Mouse (Mus musculus) stomach, embryonic 15.5 days (tissue): Measurements from ENCODE around the gene Irf8. TPM values are rescaled to one million over a fixed set of nuclear protein-coding genes. Genes with fewer than 3 reads are reported as not detected.

Experiments
- ATAC-seq: fragments of 200-750 bp; cut with Nextera tagmentation; 2 replicates; pipeline ENCODE4 v1.8.0; 2017; ENCODE audit warnings: low read depth, moderate number of reproducible peaks, moderate TSS enrichment; ENCODE audit not compliant: insufficient read depth, low FRiP score
- H3K27ac ChIP-seq: fragments of 300-500 bp; sonication (generic); 2 replicates; pipeline ENCODE4 v1.5.1; 2015; ENCODE audit warnings: mild to moderate bottlenecking, inconsistent platforms
- H3K27me3 ChIP-seq: fragments of 300-500 bp; sonication (generic); replicated peaks from 2 replicates; pipeline ENCODE4 v1.6.1; 2015; ENCODE audit warnings: inconsistent platforms
- H3K36me3 ChIP-seq: fragments of 300-500 bp; sonication (generic); 2 replicates; pipeline ENCODE4 v1.6.1; 2015; ENCODE audit warnings: inconsistent platforms
- H3K4me1 ChIP-seq: fragments of 300-500 bp; sonication (generic); 2 replicates; pipeline ENCODE4 v1.6.1; 2015; ENCODE audit warnings: inconsistent platforms
- H3K4me2 ChIP-seq: fragments of 300-500 bp; sonication (generic); 2 replicates; pipeline ENCODE4 v1.6.1; 2015; ENCODE audit warnings: mild to moderate bottlenecking, inconsistent platforms
- H3K4me3 ChIP-seq: fragments of 300-500 bp; sonication (generic); replicated peaks from 2 replicates; pipeline ENCODE4 v1.5.1; 2015; ENCODE audit warnings: inconsistent platforms
- H3K9ac ChIP-seq: fragments of 300-500 bp; sonication (generic); 2 replicates; pipeline ENCODE4 v1.6.1; 2015; ENCODE audit warnings: inconsistent platforms
- H3K9me3 ChIP-seq: fragments of 300-500 bp; sonication (generic); 2 replicates; pipeline ENCODE4 v1.6.1; 2016; ENCODE audit warnings: inconsistent platforms
- WGBS: fragments of 180-500 bp; shearing (Covaris S2); methylation state at CpG from one replicate; pipeline ENCODE4 v1.1.7; 2015; 5-methylcytosine and 5-hydroxymethylcytosine counted together
- polyA plus RNA-seq: library from polyadenylated mRNA; unstranded; fragments of >200 nt; fragmentation: Nextera tagmentation; extraction: Ambion mirVana; gene quantifications from 2 replicates; pipeline ENCODE4 v1.2.1, GENCODE M21; 2015

Gene Irf8
- polyA plus RNA-seq = 21.8 and 23.0 TPM in 2 replicates

DNA sequence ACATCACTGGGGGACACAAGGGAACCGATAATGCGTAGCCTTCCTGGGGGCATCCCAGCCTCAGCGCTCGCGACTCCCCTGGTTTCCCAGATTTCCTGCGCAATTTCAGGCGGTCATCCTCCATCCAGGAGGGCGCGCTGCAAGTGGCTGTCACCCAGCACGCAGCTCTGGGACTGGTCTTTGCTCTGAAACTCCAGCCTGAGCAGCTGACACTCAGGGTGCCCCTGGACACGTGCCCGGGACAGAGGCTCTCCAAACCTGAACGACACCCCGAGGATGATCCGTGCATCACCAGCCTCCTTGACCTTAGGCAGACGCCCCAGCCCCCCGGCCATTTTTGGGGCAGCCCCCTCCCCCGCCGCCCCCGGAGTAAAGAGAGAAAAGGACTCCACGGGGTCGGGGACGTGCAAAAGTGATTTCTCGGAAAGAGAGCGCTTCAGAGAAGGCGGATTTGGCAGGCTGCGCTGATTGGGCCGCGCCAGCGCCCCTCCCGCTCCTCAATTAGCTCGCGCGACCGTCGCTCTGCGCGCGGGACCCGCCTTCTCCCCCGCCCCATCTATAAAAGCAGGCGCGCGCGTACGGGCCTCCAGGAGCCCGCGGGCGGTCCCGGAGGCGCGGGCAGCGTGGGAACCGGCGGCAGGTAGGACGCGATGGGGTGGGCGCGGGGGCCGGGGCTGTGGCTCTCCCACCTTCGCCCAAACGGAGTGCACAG, at the start of gene Irf8:
Gene Irf8 (plus strand): TSS at position 589 of the 712 bp plus-strand sequence.
- peaks cover 27% of the 10 kb centered on the region for H3K27me3 ChIP-seq
- H3K9me3 ChIP-seq = no peaks in the 10 kb centered on the region
- H3K9ac ChIP-seq = peak within 1 kb of the TSS; percentile 60
- H3K4me3 ChIP-seq = peak within 1 kb of the TSS; percentile 49
- ATAC-seq = peak; percentile 85
- H3K27ac ChIP-seq = no peak within 1 kb of the TSS; the same call in 1 of the 2 replicates
- no peaks in the 10 kb centered on the region for H3K36me3 ChIP-seq
- H3K4me2 ChIP-seq = peak within 1 kb of the TSS; percentile 99
- WGBS = under 1% methylated on average over 61 of the region's 62 CpGs
- peaks cover 15% of the 10 kb centered on the region for H3K4me1 ChIP-seq

DNA sequence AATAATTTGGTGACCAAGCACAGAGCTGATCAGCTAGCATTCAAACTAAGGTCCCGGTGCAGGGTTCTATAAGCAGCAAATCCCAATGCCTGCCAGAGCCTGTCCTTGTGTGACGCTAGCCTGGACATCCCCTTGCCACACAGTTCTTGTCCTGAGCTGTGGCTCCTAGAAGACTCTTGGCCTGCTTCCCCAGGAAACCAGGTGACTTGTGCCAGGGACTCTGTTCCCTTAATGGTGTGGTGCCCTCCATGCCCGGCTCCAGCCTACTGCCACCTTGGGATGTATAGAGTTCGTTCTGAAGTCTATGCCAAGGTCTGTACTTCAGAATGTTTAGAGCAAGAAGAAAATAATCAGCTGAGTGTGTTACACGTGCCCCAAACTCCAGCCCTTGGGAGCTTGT, 49.6 kb upstream of the Irf8 start:
- Histone ChIP-seq H3K9me3 (no peaks in the 10 kb centered on the region), H3K27me3 (peaks cover 8% of the 10 kb centered on the region; the same call in 1 of the 2 replicates), H3K36me3 (no peaks in the 10 kb centered on the region), H3K4me2 (no peak overlapping the region), H3K9ac (no peak overlapping the region), H3K4me3 (no peak overlapping the region), H3K27ac (no peak overlapping the region), H3K4me1 (peaks cover 17% of the 10 kb centered on the region; the same call in 1 of the 2 replicates)
- no peak for ATAC-seq
- 82% methylated on average over 5 of the region's 5 CpGs for WGBS

DNA sequence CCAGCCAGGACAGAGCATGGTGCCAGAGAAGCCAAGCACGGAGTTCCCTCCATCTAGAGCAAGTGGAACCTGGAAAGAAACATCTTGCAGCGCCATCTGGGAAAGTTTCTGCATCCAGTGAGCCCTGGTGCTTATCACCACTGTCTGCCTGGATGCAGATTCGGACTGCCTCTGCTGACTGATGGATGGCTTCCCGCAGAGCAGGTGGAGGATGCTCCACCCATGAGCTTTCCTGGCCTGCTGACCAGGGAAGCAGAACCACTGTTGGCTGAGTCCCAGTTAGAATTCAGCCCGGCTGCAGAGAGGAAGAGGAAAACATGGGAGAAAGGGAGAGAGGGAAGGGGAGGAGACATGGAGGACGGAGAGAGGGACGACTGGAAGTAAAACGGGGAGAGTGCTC, 48.4 kb upstream of the Irf8 start:
- H3K27me3 ChIP-seq = peaks cover 8% of the 10 kb centered on the region; the same call in 1 of the 2 replicates
- H3K9me3 ChIP-seq = no peaks in the 10 kb centered on the region
- 53% methylated on average over 8 of the region's 8 CpGs for WGBS
- no peak for ATAC-seq
- H3K9ac ChIP-seq = no peak overlapping the region
- H3K4me1 ChIP-seq = peaks cover 19% of the 10 kb centered on the region
- H3K36me3 ChIP-seq = no peaks in the 10 kb centered on the region
- no peak overlapping the region for H3K4me2 ChIP-seq
- H3K27ac ChIP-seq = no peak overlapping the region
- no peak overlapping the region for H3K4me3 ChIP-seq

DNA sequence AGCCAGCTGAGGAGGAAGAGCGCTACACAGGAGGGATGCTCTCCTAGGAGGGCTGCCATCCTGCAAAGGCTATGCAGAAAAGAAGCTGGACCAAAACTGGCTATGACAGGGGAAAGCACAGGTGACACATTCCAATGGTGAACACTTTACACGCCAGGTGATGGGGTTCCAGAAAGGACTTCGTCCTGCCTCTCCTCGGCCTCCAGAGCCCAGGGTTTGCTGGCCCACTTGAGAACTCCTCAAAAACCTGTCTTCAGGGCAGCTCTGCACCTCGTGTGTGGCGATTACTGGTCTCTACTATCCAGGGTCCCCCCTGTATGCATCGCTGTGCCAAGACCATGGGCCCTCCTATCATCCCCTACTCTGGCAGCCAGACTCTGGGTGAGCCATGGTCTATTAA, 47.6 kb upstream of the Irf8 start:
- Histone ChIP-seq H3K27me3 (peaks cover 8% of the 10 kb centered on the region; the same call in 1 of the 2 replicates), H3K36me3 (no peaks in the 10 kb centered on the region), H3K4me2 (no peak overlapping the region), H3K27ac (no peak overlapping the region), H3K4me3 (no peak overlapping the region), H3K4me1 (peaks cover 23% of the 10 kb centered on the region), H3K9ac (no peak overlapping the region), H3K9me3 (no peaks in the 10 kb centered on the region)
- no peak for ATAC-seq
- WGBS = 90% methylated on average over 7 of the region's 7 CpGs

DNA sequence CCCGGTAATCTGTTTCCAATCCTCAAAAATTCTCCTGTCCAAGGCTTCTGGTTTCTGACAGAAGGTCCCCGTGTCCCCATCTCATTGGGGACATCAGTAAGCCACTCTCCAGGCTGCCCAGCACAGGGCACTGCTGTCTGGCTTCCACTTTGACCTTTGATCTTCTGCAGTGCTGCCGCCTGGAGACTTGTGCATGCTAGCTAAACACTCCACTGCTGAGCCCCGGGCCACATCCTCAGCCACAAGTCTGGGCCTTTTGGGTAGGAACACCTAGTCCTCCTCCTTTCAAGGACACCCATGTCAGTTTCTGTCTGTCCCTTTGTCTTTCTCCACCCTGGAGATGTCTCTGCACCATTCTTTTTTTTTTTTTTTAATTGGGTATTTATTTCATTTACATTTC, 43.2 kb upstream of the Irf8 start:
- 62% methylated on average over 4 of the region's 4 CpGs for WGBS
- Histone ChIP-seq H3K27ac (no peak overlapping the region), H3K9ac (no peak overlapping the region), H3K4me1 (peaks cover 38% of the 10 kb centered on the region), H3K9me3 (no peaks in the 10 kb centered on the region), H3K27me3 (peaks cover 8% of the 10 kb centered on the region; the same call in 1 of the 2 replicates), H3K4me2 (no peak overlapping the region), H3K36me3 (no peaks in the 10 kb centered on the region), H3K4me3 (no peak overlapping the region)
- no peak for ATAC-seq

DNA sequence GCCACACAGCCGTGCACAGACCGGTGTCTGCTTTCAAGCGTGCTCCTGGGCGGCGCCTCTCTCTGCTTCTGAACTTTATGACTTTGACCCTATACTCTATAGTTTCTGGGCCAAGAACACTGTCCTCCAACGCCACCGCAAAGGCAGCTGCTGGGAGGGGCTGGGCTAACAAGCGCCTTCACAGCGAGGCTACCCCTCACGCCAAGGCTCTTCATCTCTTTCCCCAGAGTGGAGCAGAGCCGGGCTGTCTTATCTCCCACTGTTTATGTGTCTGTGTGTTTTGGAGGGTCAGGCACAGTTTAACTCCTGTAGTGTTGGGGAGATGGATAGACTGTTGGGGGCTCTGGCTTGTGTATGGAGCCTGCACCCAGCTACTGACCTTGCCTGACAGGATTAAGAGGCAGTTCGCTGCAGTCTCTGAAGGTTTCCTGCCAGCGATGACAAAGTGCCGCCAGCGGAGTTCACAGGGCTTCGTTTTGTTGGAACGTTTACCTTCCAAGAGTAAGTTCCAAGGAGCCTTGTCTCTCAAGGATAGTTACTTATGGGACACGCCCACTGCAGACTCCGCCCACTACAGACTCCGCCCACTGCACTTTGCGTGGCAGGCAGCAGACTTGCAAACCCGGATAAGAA, 42.2 kb upstream of the Irf8 start:
- H3K9ac ChIP-seq = no peak overlapping the region; the same call in 1 of the 2 replicates

DNA sequence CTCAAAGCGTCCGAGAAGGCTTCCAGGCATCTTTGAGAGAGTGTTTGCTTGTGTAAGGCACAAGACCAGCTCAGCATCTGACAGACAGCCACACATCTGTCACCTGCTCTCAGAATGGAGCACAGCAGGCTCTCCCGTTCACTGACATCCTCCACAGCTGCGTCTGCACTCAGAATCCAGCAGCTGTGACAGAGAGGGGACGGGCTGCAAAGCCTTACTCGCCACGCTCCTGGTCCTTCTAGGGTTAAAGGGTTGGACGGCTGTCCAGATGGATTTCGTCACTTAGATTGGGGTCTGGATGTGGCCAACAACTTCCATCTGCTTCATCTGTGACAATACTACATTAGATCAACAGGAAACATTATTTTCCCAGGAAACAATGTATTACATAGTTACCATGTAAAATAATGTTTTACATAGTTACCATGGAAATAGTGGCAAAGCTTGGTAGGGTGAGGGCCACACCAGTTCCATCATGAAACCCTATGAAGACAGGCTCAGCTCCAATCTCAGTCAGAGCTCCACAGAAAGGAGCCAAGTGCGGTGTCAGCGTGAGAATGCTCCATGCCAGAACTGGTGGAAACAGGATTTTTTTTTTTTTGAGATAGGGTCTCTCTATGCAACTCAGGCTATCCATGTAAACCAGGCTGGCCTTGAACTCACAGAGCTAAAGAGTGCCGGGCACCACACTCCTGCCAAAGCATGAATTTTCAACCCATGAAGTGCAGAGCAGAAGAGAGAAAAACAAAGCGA, 39.6 kb upstream of the Irf8 start:
- ATAC-seq = peak; percentile 51; the same call in 1 of the 2 replicates
- Histone ChIP-seq H3K36me3 (no peaks in the 10 kb centered on the region), H3K9me3 (no peaks in the 10 kb centered on the region), H3K27ac (peak overlapping the region; percentile 72), H3K9ac (no peak overlapping the region), H3K4me2 (no peak overlapping the region), H3K27me3 (no peaks in the 10 kb centered on the region), H3K4me3 (no peak overlapping the region), H3K4me1 (peaks cover 38% of the 10 kb centered on the region)
- WGBS = 32% methylated on average over 13 of the region's 13 CpGs

More for the DNA sequence above, 42.2 kb upstream of the Irf8 start:
- H3K4me1 ChIP-seq = peaks cover 38% of the 10 kb centered on the region
- H3K27me3 ChIP-seq = 0 out of 2 replicates have a peak, but pooled peaks cover under 1% of the 10 kb centered on the region
- peak overlapping the region; percentile 63 for H3K27ac ChIP-seq
- no peaks in the 10 kb centered on the region for H3K36me3 ChIP-seq
- H3K4me2 ChIP-seq = peak overlapping the region; percentile 43
- H3K4me3 ChIP-seq = 0 out of 2 replicates have a peak overlapping the region, but pooled peaks have one; percentile 1
- H3K9me3 ChIP-seq = no peaks in the 10 kb centered on the region
- 13% methylated on average over 22 of the region's 22 CpGs for WGBS
- ATAC-seq = peak; percentile 79

DNA sequence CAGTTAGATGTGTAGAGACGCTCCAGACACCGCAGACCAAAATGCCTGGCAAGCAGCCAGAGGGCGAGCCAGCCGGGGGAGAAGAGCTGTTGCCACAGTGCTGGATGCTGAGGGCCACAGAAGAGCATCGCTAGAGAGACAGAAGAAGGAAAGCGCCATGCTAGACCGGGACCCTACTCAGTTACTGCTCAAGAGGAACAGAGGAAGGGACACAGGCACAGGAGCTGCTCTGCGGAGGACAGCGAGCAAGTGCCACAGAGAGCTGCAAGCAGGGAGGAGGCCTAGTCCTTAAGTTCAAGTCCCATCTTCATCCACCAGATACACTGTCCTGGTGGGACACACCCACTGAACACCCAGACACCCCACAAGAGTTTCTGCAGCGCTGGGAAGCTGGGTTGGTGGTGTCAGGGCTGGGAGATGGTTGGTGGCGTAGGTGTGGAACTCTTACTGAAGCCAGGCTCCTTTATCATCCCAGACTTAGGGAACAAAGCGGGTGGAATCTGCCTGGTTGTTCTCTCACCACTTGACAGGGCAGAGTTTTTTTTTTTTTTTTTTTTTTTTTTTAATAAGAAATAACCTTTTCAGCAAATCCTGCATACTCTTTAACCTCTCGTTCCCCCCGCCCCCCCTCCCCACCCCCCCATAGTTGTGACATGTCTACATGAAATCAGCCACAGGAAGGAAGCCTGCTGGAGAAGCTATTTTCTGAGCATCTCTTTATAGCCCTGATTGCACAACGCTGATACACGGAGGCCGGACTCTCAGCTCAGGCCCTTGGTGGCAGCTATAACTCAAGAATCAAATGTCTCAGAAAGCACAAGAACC, 38.8 kb upstream of the Irf8 start:
- Histone ChIP-seq H3K9me3 (no peaks in the 10 kb centered on the region), H3K4me3 (no peak overlapping the region), H3K4me2 (no peak overlapping the region), H3K4me1 (peaks cover 38% of the 10 kb centered on the region), H3K9ac (no peak overlapping the region), H3K27me3 (no peaks in the 10 kb centered on the region), H3K27ac (peak overlapping the region; percentile 72), H3K36me3 (no peaks in the 10 kb centered on the region)
- 56% methylated on average over 16 of the region's 17 CpGs for WGBS
- ATAC-seq = no peak

DNA sequence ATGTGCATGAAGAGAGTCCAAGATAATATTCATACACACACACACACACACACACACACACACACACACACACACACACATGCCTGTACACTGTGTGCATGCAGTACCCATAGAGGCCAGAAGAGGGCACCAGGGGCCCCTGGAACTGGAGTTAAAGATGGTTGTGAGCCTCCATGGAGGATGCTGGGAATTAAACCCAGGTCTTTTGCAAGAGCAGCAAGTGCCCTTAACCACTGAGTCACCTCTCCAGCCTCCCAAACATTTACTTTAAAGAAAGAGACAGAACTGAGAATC, 38.2 kb upstream of the Irf8 start:
- no peak overlapping the region for H3K9ac ChIP-seq
- H3K4me2 ChIP-seq = no peak overlapping the region
- no peak overlapping the region for H3K4me3 ChIP-seq
- no peaks in the 10 kb centered on the region for H3K9me3 ChIP-seq
- 0 out of 2 replicates have a peak overlapping the region, but pooled peaks have one; percentile 36 for H3K27ac ChIP-seq
- H3K36me3 ChIP-seq = no peaks in the 10 kb centered on the region
- no peaks in the 10 kb centered on the region for H3K27me3 ChIP-seq
- no peak for ATAC-seq
- H3K4me1 ChIP-seq = peaks cover 34% of the 10 kb centered on the region

DNA sequence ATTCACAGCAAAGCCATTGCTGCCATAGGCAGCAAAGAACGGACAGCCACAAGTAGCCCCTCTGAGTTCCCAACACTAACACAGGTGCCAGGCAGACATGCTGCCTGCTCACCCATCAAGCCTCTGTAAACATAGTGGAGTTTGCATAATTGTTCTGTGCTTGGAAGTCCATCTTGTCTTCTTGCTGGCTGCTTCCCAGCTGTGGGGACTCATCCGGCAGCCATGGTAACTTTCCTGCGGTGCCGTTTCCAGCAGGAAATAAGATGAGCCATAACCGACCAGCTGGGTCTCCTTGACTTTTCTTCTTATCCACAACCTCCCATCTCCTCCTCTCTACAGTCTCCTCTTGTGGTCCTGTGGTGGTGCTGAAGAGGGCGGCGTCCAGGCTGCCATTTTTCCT, 37.7 kb upstream of the Irf8 start:
- Histone ChIP-seq H3K27me3 (no peaks in the 10 kb centered on the region), H3K4me2 (no peak overlapping the region), H3K27ac (peak overlapping the region; percentile 36; the same call in 1 of the 2 replicates), H3K9me3 (no peaks in the 10 kb centered on the region), H3K36me3 (no peaks in the 10 kb centered on the region), H3K4me3 (no peak overlapping the region), H3K4me1 (peaks cover 32% of the 10 kb centered on the region), H3K9ac (no peak overlapping the region)
- 56% methylated on average over 7 of the region's 7 CpGs for WGBS
- ATAC-seq = no peak

DNA sequence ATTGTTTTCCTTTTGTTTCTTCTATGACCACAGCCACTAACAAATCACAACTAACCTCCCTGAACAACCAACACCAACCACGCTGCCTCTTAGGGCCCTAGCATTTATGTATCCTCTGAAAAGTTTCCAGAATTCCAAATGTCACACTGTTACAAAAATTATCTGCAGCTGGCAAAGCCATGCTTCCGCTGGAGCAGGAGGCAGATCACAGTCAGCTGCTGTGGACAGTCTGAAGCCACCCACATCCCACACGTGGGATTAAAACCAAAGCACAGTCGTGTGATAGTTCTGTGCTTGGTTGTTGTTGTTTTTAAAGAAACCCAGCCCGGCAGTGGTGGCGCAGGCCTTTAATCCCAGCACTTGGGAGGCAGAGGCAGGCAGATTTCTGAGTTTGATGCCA, 37.1 kb upstream of the Irf8 start:
- WGBS = 56% methylated on average over 6 of the region's 6 CpGs
- no peaks in the 10 kb centered on the region for H3K27me3 ChIP-seq
- no peak overlapping the region for H3K4me2 ChIP-seq
- H3K9ac ChIP-seq = no peak overlapping the region
- 0 out of 2 replicates have a peak overlapping the region, but pooled peaks have one; percentile 36 for H3K27ac ChIP-seq
- no peaks in the 10 kb centered on the region for H3K9me3 ChIP-seq
- H3K4me1 ChIP-seq = peaks cover 28% of the 10 kb centered on the region
- ATAC-seq = no peak
- no peak overlapping the region for H3K4me3 ChIP-seq
- no peaks in the 10 kb centered on the region for H3K36me3 ChIP-seq
